Mouse (Mus musculus) midbrain, embryonic 16.5 days (tissue): ENCODE measurements around the gene Epb41l5. TPM values are rescaled to one million over a fixed set of nuclear protein-coding genes. Genes with fewer than 3 reads are reported as not detected.

Source experiments
- ATAC-seq: fragments of 200-750 bp; cut with Nextera tagmentation; 2 replicates; pipeline ENCODE4 v1.8.0; 2017; ENCODE audit warnings: moderate TSS enrichment
- H3K27ac ChIP-seq: fragments of 300-500 bp; sonication (generic); 2 replicates; pipeline ENCODE4 v1.5.1; 2014; ENCODE audit warnings: mild to moderate bottlenecking, low read length, mixed read lengths
- H3K27me3 ChIP-seq: fragments of 300-500 bp; sonication (generic); 2 replicates; pipeline ENCODE4 v1.6.1; 2014; ENCODE audit warnings: low read depth, low read length, mixed read lengths; ENCODE audit not compliant: control insufficient read depth, insufficient read depth
- H3K36me3 ChIP-seq: fragments of 300-500 bp; sonication (generic); 2 replicates; pipeline ENCODE4 v1.6.1; 2014; ENCODE audit warnings: mild to moderate bottlenecking, low read length, moderate library complexity, mixed read lengths; ENCODE audit not compliant: control insufficient read depth, insufficient read depth
- H3K4me1 ChIP-seq: fragments of 300-500 bp; sonication (generic); 2 replicates; pipeline ENCODE4 v1.6.1; 2014; ENCODE audit warnings: mild to moderate bottlenecking, low read length, mixed read lengths; ENCODE audit not compliant: control insufficient read depth, insufficient read depth
- H3K4me2 ChIP-seq: fragments of 300-500 bp; sonication (generic); 2 replicates; pipeline ENCODE4 v1.6.1; 2014; ENCODE audit warnings: mild to moderate bottlenecking, low read length, mixed read lengths
- H3K4me3 ChIP-seq: fragments of 300-500 bp; sonication (generic); 2 replicates; pipeline ENCODE4 v1.5.1; 2014; ENCODE audit warnings: low read depth, mild to moderate bottlenecking, low read length, moderate library complexity, mixed read lengths
- H3K9ac ChIP-seq: fragments of 300-500 bp; sonication (generic); 2 replicates; pipeline ENCODE4 v1.6.1; 2014; ENCODE audit warnings: low read depth, low read length, mixed read lengths
- H3K9me3 ChIP-seq: fragments of 300-500 bp; sonication (generic); replicated peaks from 2 replicates; pipeline ENCODE4 v1.6.1; 2014; ENCODE audit warnings: mild to moderate bottlenecking, low read length, mixed read lengths; ENCODE audit not compliant: control insufficient read depth, poor library complexity, severe bottlenecking
- WGBS: fragments of 180-500 bp; shearing (Covaris S2); extraction: QIAGEN DNeasy Blood & Tissue Kit; methylation state at CpG from one replicate; pipeline ENCODE4 v1.1.7; 2014; 5-methylcytosine and 5-hydroxymethylcytosine counted together
- polyA plus RNA-seq: library from polyadenylated mRNA; unstranded; fragments of >200 nt; fragmentation: Nextera tagmentation; extraction: Ambion mirVana; gene quantifications from 2 replicates; pipeline ENCODE4 v1.2.1, GENCODE M21; 2015

Epb41l5 gene
- 21.1 and 21.6 TPM in 2 replicates for polyA plus RNA-seq

DNA sequence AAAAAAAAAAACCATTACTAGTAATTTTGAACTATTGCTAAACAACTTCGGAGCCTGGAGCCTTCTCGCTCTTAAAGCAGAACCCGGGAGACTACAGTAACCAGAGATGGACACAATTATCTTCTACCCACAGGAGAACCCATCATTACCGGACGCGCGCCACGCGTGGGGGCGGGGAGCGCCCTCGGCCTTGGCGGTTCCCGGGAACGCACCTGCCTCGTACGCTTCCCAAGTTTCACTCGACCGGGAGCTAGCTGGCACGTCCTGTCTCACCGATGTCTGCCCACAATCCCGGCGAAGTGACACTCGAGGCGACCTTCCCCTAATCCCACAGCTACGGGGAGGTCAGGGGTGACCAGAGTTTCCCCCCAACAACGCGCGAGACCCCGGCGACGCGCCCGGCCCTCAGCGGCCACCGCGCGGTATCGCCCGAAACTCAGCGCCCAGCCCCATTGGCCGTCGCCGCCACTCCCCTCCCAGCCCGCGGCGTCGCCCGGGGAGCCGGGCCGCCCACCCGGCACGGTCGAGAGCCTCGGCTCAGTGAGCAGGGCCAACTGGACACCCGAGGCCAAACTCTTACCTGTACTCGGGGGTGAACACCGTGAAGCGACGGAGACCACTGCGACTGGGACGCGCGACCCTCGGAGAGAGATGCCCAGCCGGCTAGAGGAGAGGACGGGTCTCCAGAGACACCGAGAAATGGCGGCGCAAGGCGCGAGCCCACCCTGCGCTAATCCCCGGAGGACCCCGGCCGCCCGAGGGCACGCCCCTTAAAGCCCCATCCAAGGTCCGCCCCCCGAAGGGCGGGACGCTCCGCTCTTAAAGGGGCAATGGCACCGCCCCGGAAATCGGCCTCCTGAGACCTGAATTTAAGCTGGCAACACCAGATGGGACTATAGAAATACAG, at the start of gene Epb41l5:
TSS of gene Epb41l5 (minus strand) at position 796 of the 907 bp plus-strand sequence.
- 0% methylated on average over 86 of the region's 86 CpGs for WGBS
- peak; percentile 97 for ATAC-seq

DNA sequence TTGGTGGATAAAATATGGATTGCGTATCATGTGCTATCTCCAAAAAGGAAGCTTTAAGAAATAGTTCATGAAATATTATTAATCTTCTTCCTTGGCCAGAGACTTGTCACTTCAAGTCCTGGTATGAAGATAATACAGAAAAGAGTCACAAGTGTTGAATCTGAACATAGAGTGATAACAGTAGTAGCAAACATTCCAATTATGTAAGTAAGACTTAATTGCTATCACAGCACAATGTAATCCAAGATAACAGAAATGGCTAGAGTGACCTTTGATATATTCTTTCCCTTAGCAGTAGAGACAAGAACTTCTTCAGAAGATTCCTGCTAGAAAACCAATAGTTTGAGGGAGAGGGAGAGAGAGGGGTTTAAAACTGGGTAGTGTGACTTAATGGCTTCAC, 48.1 kb upstream of the Epb41l5 start:
- Histone ChIP-seq H3K36me3 (peaks cover 11% of the 10 kb centered on the region), H3K9me3 (no peaks in the 10 kb centered on the region), H3K27me3 (no peaks in the 10 kb centered on the region), H3K27ac (no peak overlapping the region), H3K4me2 (no peak overlapping the region), H3K4me3 (no peak overlapping the region), H3K9ac (no peak overlapping the region), H3K4me1 (no peaks in the 10 kb centered on the region)
- 98% methylated on average over 1 of the region's 1 CpGs for WGBS
- ATAC-seq = no peak

More for the DNA sequence above, at the start of gene Epb41l5:
- Histone ChIP-seq H3K4me2 (peak within 1 kb of the TSS; percentile 87), H3K27me3 (no peaks in the 10 kb centered on the region), H3K9me3 (no peaks in the 10 kb centered on the region), H3K27ac (peak within 1 kb of the TSS; percentile 76), H3K4me3 (peak within 1 kb of the TSS; percentile 86), H3K36me3 (no peaks in the 10 kb centered on the region), H3K9ac (peak within 1 kb of the TSS; percentile 80), H3K4me1 (peaks cover 7% of the 10 kb centered on the region)

DNA sequence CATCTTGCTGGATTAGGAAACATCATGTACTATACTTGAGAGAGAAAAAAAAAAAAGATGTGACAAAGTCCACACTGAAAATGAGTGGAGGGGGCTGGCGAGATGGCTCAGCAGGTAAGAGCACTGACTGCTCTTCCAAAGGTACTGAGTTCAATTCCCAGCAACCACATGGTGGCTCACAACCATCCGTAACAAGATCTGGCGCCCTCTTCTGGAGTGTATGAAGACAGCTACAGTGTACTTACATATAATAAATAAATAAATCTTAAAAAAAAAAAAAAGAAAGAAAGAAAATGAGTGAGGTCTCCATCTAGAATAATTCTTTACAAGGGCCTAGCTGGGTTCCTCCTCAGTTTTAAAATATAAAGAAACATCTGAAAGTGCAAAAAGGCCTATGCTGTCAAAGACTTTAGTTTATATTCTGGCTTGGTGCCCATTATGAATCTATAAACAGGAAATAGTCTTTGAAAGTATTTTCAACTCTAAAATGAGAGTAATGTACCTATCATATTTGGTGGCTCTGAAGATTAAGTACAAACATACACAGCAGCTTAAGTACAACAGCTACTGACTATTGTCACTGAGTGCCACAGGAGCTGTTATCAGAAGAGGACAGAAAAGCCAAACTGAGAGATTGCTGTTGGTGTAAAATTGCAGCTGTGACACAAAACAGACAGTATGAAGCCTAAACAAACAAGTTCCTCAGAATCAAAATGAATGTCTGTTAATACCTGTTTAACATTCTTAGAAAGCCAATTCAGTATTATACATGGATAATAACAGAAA, 37.2 kb upstream of the Epb41l5 start:
- H3K4me1 ChIP-seq = no peaks in the 10 kb centered on the region
- no peak overlapping the region for H3K4me2 ChIP-seq
- H3K36me3 ChIP-seq = no peaks in the 10 kb centered on the region
- H3K9ac ChIP-seq = no peak overlapping the region
- H3K4me3 ChIP-seq = no peak overlapping the region
- H3K27me3 ChIP-seq = no peaks in the 10 kb centered on the region
- no peak overlapping the region for H3K27ac ChIP-seq
- ATAC-seq = no peak
- no peaks in the 10 kb centered on the region for H3K9me3 ChIP-seq
- whole genome bisulfite sequencing = 92% methylated on average over 3 of the region's 3 CpGs

DNA sequence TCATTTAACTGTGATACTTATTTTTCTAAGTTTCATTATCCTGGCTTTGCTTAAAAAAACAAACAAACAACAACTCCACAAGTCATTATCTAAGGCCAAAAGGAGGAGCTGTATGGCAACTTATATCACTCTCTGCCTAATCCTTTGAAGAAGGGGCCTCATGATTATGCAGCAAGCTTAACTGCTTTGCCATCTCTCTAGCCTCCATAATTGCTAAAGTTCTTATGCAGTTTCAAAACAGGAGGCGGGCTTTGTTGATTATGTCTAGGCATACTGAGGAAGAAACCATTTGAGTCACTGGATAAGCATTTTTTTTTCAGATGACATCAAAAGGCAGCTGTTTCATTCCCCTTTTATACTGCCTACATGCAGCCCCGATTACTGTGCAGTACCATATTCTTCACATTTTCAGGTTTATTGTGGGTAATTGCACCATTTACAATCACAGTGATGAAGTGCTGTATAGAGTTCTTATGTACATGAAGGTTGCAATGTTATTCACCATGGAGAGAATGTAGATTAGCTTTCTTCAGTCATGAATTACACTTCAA, 32.9 kb upstream of the Epb41l5 start:
- Histone ChIP-seq H3K27ac (no peak overlapping the region), H3K36me3 (peaks cover 2% of the 10 kb centered on the region), H3K9me3 (no peaks in the 10 kb centered on the region), H3K4me1 (no peaks in the 10 kb centered on the region), H3K4me2 (no peak overlapping the region), H3K9ac (no peak overlapping the region), H3K4me3 (no peak overlapping the region), H3K27me3 (no peaks in the 10 kb centered on the region)
- ATAC-seq = no peak
- 45% methylated on average over 2 of the region's 2 CpGs for WGBS

DNA sequence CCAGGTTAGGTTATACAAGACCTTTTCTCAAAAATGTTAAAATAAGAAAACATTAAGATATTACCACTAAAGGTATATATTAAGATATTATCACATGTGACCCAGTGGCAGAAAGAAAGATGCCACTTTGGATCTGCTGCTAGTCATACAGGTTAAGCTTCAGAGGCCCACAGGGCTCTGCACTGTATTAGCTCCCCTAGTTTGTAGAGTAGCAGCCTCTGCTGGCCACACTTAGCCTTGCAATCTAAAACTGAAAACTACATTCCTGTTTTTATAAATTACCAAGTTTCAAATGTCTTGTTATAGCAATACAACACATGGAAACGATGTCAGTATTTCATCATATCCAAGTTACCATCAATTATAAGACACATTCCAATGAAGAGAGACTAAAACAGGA, 26.2 kb upstream of the Epb41l5 start:
- H3K4me1 ChIP-seq = no peaks in the 10 kb centered on the region
- no peak overlapping the region for H3K9ac ChIP-seq
- no peak overlapping the region for H3K4me2 ChIP-seq
- peaks cover 2% of the 10 kb centered on the region for H3K36me3 ChIP-seq
- no peaks in the 10 kb centered on the region for H3K27me3 ChIP-seq
- peak; percentile 79 for ATAC-seq
- no peak overlapping the region for H3K27ac ChIP-seq
- WGBS = 80% methylated on average over 1 of the region's 1 CpGs
- no peak overlapping the region for H3K4me3 ChIP-seq
- no peaks in the 10 kb centered on the region for H3K9me3 ChIP-seq

DNA sequence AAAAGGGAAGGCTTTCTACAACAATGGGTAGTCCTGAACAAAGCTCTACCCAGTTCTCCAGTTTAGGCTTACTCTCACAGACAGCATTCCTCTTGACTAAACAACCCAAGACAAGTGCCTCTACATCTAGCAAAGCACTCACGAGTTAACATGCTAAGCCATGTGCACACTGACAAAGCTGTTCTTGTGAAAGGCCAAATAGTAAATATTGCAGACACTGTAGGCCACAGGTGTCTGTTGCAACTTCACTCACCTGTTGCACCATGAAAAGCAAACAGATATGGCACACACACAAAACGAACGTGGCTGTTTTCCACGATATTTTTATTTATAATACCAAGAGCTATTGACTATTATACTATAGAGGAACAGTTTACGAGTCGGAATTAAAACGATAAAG, 18.1 kb upstream of the Epb41l5 start:
- Histone ChIP-seq H3K4me2 (no peak overlapping the region), H3K9me3 (no peaks in the 10 kb centered on the region), H3K36me3 (peaks cover 2% of the 10 kb centered on the region; the same call in 1 of the 2 replicates), H3K4me1 (no peaks in the 10 kb centered on the region), H3K4me3 (no peak overlapping the region), H3K9ac (no peak overlapping the region), H3K27me3 (no peaks in the 10 kb centered on the region), H3K27ac (no peak overlapping the region)
- 93% methylated on average over 7 of the region's 7 CpGs for WGBS
- no peak for ATAC-seq

DNA sequence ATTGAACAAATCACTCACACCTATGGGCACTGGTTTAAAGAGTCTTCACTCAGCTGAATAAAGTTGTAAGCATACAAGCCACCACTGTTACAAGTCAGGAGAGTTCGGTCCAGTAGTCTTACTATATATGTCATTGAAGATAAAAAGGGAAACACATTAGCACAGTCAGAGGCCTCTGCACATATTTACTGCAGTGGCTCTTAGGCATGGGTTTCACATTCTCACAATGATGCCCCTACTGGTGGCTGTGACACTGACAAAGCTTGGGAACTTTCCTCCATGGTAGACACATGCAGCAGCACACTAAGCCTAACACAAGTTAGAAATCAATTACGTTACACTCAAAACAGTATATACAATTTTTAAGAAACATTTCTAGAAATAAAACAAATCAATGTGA, 5.5 kb upstream of the Epb41l5 start:
- Histone ChIP-seq H3K4me2 (no peak overlapping the region), H3K27me3 (no peaks in the 10 kb centered on the region), H3K4me1 (no peaks in the 10 kb centered on the region), H3K9ac (no peak overlapping the region), H3K4me3 (no peak overlapping the region), H3K9me3 (no peaks in the 10 kb centered on the region), H3K27ac (no peak overlapping the region), H3K36me3 (no peaks in the 10 kb centered on the region)
- 95% methylated on average over 2 of the region's 2 CpGs for WGBS
- no peak for ATAC-seq

DNA sequence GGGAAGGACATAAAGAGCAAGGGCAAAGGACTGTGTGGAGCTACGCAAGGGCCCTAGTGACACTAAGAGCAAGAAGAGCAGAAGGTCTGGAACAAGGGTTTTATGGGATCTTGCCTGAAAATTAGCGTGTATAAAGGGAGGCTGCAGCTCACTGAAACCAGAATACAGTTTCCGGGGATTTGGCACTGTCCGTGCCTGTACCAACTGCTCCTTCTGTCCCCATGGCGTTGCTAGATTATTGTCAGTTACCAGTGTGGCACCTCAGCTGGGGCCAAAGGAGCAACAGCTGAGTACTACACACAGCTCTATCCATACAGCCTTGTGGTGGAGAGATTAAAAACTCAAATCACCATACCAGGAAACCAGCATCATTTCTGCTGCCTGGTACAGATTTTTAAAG, 1.6 kb upstream of the Epb41l5 start:
- Histone ChIP-seq H3K4me2 (no peak overlapping the region), H3K27me3 (no peaks in the 10 kb centered on the region), H3K4me1 (peaks cover 7% of the 10 kb centered on the region), H3K9me3 (no peaks in the 10 kb centered on the region), H3K27ac (no peak overlapping the region), H3K9ac (no peak overlapping the region), H3K36me3 (no peaks in the 10 kb centered on the region), H3K4me3 (no peak overlapping the region)
- ATAC-seq = no peak
- whole genome bisulfite sequencing = 89% methylated on average over 5 of the region's 5 CpGs
